Mouse (Mus musculus) cortical plate, adult 2 months (tissue): ENCODE results near the gene Atp2b4.

Experiments
- CTCF ChIP-seq: fragments of 200-500 bp; IDR thresholded peaks from 2 replicates; pipeline ENCODE4 v1.5.1; 2011; ENCODE audit warnings: mild to moderate bottlenecking, control low read depth, low read length; ENCODE audit not compliant: insufficient read depth; ENCODE audit errors: extremely low read depth
- POLR2A ChIP-seq: fragments of 200-500 bp; IDR thresholded peaks from 2 replicates; pipeline ENCODE4 v1.6.1; 2011; ENCODE audit warnings: mild to moderate bottlenecking, low read length, control low read depth; ENCODE audit not compliant: insufficient read depth; ENCODE audit errors: extremely low read depth

DNA sequence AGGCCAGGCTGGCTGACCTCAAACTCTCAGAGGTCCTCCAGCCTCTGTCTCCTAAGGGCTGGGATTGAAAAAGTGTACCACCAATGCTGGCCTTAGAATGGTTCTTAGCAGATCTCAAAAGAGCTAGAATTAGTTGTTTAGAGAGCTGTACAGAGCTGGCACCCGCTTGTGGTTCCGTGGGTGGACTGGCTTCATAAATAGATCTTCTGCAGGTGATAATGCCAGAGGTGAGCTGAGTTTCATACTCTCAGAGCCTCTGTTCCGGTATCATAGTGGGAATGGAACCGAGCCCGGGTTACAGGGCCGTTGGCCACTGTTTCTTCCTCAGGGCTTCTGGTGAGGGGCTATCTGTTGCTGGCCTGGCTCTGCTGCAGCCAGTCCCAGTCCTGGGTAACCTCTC, 109.8 kb downstream of the Atp2b4 start:
- TF ChIP-seq CTCF = no peak
- no peak for TF ChIP-seq POLR2A
